Mouse (Mus musculus): ENCODE measurements around the gene Nsl1. TPM values are rescaled to one million over a fixed set of nuclear protein-coding genes. Genes with fewer than 3 reads are reported as not detected.

Gene Nsl1
- total RNA-seq, 2 experiments from 2014 or later: 0.22 to 0.64 TPM

GRCm38 (mm10) chr1:191046231-191046824 lies 16.5 kb upstream of the Nsl1 start:
- DNase-seq: peak; percentile 25 to 63
- intact Hi-C loops (cut with DNase I): no loop called here

DNA sequence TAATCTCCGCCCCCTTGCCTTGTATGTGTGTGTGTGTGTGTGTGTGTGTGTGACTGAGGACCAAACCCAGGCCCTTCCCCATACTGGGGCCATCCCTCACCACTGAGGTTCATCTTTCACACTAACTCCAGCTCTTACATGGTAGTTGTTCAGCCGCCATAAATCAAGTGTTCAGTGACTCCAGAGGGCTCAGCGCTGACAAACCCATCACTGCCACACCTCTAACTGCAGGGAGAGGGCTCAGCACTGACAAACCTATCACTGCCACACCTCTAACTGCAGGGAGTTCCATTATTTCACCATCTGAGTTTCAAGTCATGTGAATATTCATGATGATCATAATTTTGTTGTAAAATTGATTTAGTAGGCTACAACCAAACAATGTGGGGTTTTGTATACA lies 9.3 kb upstream of the Nsl1 start:
- no peak for DNase-seq
- intact Hi-C loops (cut with DNase I): no loop called here

DNA sequence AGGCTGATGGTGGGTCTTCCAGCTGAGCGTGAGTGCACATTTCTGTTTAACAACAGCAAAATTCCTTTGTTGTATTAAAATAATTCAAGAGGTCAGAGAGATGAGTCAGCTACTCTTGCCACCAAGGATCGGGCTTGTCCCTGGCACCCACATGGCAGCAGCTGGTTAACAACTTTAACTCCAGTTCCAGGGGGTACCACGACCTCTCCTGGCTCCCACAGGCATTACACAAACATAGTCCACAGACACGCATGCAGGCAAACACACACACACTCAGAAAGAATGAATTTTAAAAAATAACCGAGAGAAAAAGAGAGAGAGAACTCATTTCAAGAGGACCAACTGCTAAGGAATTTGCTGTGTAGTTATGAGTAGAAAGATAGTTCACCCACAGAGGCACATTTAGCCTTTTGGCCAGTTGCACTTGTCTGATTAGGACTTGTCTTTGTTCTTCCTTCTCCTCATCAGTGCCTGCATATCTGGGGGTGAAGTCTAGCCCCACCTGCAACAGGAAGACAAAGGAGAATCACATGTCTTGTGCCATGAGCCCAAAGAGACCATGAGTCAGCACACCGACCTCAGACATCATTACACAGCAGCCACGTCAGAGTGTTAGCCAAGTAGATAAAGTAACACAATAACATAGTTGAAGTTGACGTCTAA lies 7.8 kb upstream of the Nsl1 start:
- intact Hi-C loops (cut with DNase I): loop anchor here (5.0 kb wide), 2 partner anchors 43 to 113 kb away; no protein-coding TSS in a partner anchor
- DNase-seq: no peak

- DNase-seq: no peak
- intact Hi-C loops (cut with DNase I): loop anchor here (5.0 kb wide), 2 partner anchors 43 to 113 kb away; no protein-coding TSS in a partner anchor
These were observed 7.3 kb upstream of the Nsl1 start for GRCm38 (mm10) chr1:191055533-191055873.

DNA sequence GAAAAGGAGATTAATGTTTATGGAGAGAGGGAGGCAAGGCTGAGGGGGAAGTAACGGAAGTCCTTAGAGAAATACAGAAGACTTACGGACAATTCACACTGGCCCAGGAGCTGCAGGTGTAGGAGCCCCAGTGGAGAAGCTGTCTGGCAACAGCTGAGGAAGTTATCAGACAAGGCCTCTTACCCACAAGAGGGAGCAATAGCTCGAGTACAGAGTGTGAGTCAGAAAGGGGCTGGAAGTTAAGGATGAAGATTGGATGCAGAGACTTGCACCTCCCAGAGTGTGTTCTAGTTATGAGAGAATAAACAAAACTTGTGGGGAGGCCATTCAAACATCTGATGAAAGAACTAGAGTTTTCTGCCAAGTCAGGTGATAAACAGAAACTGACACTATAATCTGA lies 5.4 kb upstream of the Nsl1 start:
- intact Hi-C loops (cut with DNase I): loop anchor here (5.0 kb wide), 2 partner anchors 45 to 115 kb away; no protein-coding TSS in a partner anchor
- no peak for DNase-seq

- no peak for DNase-seq
- intact Hi-C loops (cut with DNase I): loop anchor here (5.0 kb wide), 1 partner anchor 35 kb away; the partner anchor contains the start of gene Flvcr1
These were observed 501 bp upstream of the Nsl1 start for GRCm38 (mm10) chr1:191062241-191062780.

DNA sequence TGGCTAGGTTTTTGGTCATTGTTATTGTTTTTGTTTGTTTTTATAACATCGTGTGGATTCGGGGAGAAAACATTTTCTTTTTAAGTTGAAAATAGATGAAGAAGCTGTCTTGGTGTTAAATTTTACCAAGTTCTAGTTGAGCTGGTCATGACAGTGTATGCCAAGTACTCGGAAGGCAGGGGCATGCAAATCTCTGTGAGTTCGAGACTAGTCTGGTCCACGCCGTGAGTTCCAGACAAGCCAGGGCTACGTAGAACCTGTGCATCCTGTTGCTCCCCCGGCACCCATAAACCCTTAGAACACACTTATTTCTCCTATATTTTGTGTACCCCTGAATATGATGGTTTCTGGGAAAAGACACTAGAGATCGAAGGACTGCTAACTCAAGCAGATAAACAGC lies 888 bp downstream of the Nsl1 start:
- intact Hi-C loops (cut with DNase I): loop anchor here (5.0 kb wide), 1 partner anchor 36 kb away; the partner anchor contains the start of gene Flvcr1
- no peak for DNase-seq

- intact Hi-C loops (cut with DNase I): loop anchor here (5.0 kb wide), 1 partner anchor 37 kb away; the partner anchor contains the start of gene Flvcr1
These were observed 1.7 kb downstream of the Nsl1 start for GRCm38 (mm10) chr1:191064535-191064934.

GRCm38 (mm10) chr1:191065188-191065587 lies 2.4 kb downstream of the Nsl1 start:
- intact Hi-C loops (cut with DNase I): no loop called here
- DNase-seq: no peak

More at GRCm38 (mm10) chr1:191064535-191064934, 1.7 kb downstream of the Nsl1 start:
- DNase-seq: no peak

- DNase-seq: no peak
- intact Hi-C loops (cut with DNase I): no loop called here
These were observed 5.6 kb downstream of the Nsl1 start for GRCm38 (mm10) chr1:191068377-191068776.

DNA sequence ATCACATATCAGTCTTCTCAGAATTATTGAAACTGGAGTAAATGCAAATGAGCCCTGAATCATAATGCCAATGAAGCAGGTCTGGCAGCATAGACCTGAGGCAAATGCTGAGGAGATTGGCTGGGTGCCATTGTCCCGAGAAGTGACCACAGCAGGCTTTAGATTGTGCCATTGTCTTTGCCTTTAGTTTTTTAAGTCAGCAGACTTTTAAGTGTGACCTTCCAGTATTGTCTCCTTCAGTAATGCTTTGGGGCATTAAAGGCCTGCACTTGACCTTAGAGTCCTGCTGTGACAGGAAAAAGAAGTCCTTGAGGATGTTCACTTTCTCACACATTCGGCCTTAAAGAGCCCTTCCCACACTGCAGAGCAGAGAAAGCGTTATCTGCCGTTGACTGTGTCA lies 7.4 kb downstream of the Nsl1 start:
- no peak for DNase-seq
- intact Hi-C loops (cut with DNase I): no loop called here

DNA sequence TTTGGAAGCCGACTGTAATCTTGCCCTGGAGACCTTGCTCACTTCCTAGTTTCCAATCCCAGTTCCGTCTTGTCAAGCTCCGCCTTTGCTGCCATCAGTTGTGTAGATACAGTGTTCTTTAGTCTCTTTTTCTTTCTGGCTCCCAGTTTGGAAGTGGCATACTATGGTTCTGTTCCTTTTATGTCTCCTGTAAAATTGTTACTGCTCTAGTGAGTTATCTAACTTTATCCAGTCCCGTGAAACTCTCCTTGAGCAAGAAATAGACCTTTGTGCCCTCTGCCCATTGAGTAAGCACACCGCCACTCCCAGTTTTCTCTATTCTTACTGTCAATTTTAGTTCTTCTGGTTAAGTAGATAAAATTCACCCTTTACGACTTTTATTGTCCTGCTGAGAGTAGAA lies 8.8 kb downstream of the Nsl1 start:
- intact Hi-C loops (cut with DNase I): no loop called here
- no peak for DNase-seq

- intact Hi-C loops (cut with DNase I): no loop called here
These were observed 9.6 kb downstream of the Nsl1 start for GRCm38 (mm10) chr1:191072329-191072913.

GRCm38 (mm10) chr1:191073001-191073400 lies 10.2 kb downstream of the Nsl1 start:
- DNase-seq: no peak
- intact Hi-C loops (cut with DNase I): no loop called here

More at GRCm38 (mm10) chr1:191072329-191072913, 9.6 kb downstream of the Nsl1 start:
- DNase-seq: no peak

- intact Hi-C loops (cut with DNase I): no loop called here
- DNase-seq: no peak
These were observed 10.7 kb downstream of the Nsl1 start for GRCm38 (mm10) chr1:191073486-191073885.

- intact Hi-C loops (cut with DNase I): loop anchor here (2.0 to 5.0 kb wide), 2 partner anchors 73 to 131 kb away; no protein-coding TSS in a partner anchor
- peak in 1 of 2 experiments; percentile 38 for DNase-seq
These were observed 12.5 kb downstream of the Nsl1 start for GRCm38 (mm10) chr1:191075199-191075883.

- DNase-seq: no peak
- intact Hi-C loops (cut with DNase I): no loop called here
These were observed 20.4 kb downstream of the Nsl1 start for GRCm38 (mm10) chr1:191083230-191083629.

GRCm38 (mm10) chr1:191084951-191085559 lies 22.2 kb downstream of the Nsl1 start:
- intact Hi-C loops (cut with DNase I): no loop called here
- peak in 1 of 2 experiments; percentile 53 for DNase-seq

- intact Hi-C loops (cut with DNase I): no loop called here
- DNase-seq: no peak
These were observed 22.8 kb downstream of the Nsl1 start for GRCm38 (mm10) chr1:191085597-191085996.

- DNase-seq: no peak
- intact Hi-C loops (cut with DNase I): no loop called here
These were observed 23.6 kb downstream of the Nsl1 start for GRCm38 (mm10) chr1:191086304-191086878.

All from gastrocnemius, postnatal 36 days (tissue).